Mouse (Mus musculus) limb, embryonic 14.5 days (tissue): ENCODE measurements at regions not wholly inside any gene's neighbourhood (a gene's known extent, or its start where the extent isn't known, plus 50 kb on each side); places are given as distances from the start of the nearest gene placed in this dataset.

Experiments used
- ATAC-seq: fragments of 200-750 bp; cut with Nextera tagmentation; 2 replicates; pipeline ENCODE4 v1.8.0; 2017; ENCODE audit warnings: low read depth, moderate number of reproducible peaks, moderate TSS enrichment; ENCODE audit not compliant: low FRiP score
- DNase-seq: peaks from one replicate; pipeline ENCODE4 v3.0.0-alpha.2; 2015; ENCODE audit warnings: low spot score
- H3K27ac ChIP-seq: fragments of 300-500 bp; sonication (generic); replicated peaks from 2 replicates; pipeline ENCODE4 v1.5.1; 2014; ENCODE audit warnings: low read depth, mild to moderate bottlenecking, low read length, moderate library complexity, mixed read lengths
- H3K27me3 ChIP-seq: fragments of 300-500 bp; sonication (generic); 2 replicates; pipeline ENCODE4 v1.6.1; 2014; ENCODE audit warnings: low read length, mixed read lengths; ENCODE audit not compliant: control insufficient read depth, insufficient read depth
- H3K36me3 ChIP-seq: fragments of 300-500 bp; sonication (generic); 2 replicates; pipeline ENCODE4 v1.6.1; 2014; ENCODE audit warnings: mild to moderate bottlenecking, low read length, moderate library complexity, mixed read lengths; ENCODE audit not compliant: control insufficient read depth, insufficient read depth
- H3K4me1 ChIP-seq: fragments of 300-500 bp; sonication (generic); 2 replicates; pipeline ENCODE4 v1.6.1; 2014; ENCODE audit warnings: antibody characterized with exemption, low read length, mixed read lengths; ENCODE audit not compliant: control insufficient read depth, insufficient read depth
- H3K4me2 ChIP-seq: fragments of 300-500 bp; sonication (generic); replicated peaks from 2 replicates; pipeline ENCODE4 v1.6.1; 2014; ENCODE audit warnings: low read depth, mild to moderate bottlenecking, low read length, moderate library complexity; ENCODE audit not compliant: severe bottlenecking
- H3K4me3 ChIP-seq: fragments of 300-500 bp; sonication (generic); replicated peaks from 2 replicates; pipeline ENCODE4 v1.5.1; 2014; ENCODE audit warnings: low read length
- H3K9ac ChIP-seq: fragments of 300-500 bp; sonication (generic); 2 replicates; pipeline ENCODE4 v1.6.1; 2014; ENCODE audit warnings: mild to moderate bottlenecking, low read depth, low read length, moderate library complexity; ENCODE audit not compliant: severe bottlenecking
- H3K9me3 ChIP-seq: fragments of 300-500 bp; sonication (generic); 2 replicates; pipeline ENCODE4 v1.6.1; 2016; ENCODE audit warnings: low read length; ENCODE audit not compliant: control insufficient read depth
- POLR2A ChIP-seq: fragments of 200-500 bp; IDR thresholded peaks from 2 replicates; pipeline ENCODE4 v1.8.0; 2012; ENCODE audit warnings: inconsistent platforms, mild to moderate bottlenecking, moderate library complexity, borderline replicate concordance; ENCODE audit not compliant: insufficient read depth, insufficient read length; ENCODE audit errors: extremely low read depth
- WGBS: fragments of 180-500 bp; shearing (Covaris S2); extraction: QIAGEN DNeasy Blood & Tissue Kit; methylation state at CpG from one replicate; pipeline ENCODE4 v1.1.7; 2014; 5-methylcytosine and 5-hydroxymethylcytosine counted together

DNA sequence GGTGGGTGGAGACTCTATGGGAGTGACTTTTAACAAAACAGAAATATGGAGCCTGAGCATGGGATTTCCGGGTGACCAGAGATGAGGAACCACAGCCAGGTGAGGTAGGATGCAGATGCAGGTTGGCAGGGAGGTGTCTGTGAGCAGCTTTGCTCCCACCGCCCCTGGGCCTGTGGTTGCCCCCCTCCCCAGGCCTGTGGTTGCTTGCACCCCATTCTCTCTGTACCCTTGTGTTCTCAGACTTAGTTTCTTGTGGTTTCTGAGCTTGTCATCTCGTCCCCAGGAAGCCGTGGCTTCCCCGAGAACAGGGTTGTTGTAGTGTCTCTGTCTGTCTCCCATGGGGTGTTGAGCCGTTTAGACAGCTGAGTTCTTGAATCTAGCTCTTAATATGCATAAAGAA, 251.0 kb upstream of the Stt3b start:
- no peak overlapping the region for H3K9ac ChIP-seq
- H3K36me3 ChIP-seq, result no peaks in the 10 kb centered on the region
- ATAC-seq (no peak), DNase-seq (no peak)
- H3K27me3 ChIP-seq, result no peaks in the 10 kb centered on the region
- no peak overlapping the region for H3K4me2 ChIP-seq
- H3K4me1 ChIP-seq, result peaks cover 14% of the 10 kb centered on the region
- no peak for TF ChIP-seq POLR2A
- no peaks in the 10 kb centered on the region for H3K9me3 ChIP-seq
- H3K4me3 ChIP-seq, result no peak overlapping the region
- H3K27ac ChIP-seq, result no peak overlapping the region
- WGBS, result 85% methylated on average over 6 of the region's 6 CpGs

DNA sequence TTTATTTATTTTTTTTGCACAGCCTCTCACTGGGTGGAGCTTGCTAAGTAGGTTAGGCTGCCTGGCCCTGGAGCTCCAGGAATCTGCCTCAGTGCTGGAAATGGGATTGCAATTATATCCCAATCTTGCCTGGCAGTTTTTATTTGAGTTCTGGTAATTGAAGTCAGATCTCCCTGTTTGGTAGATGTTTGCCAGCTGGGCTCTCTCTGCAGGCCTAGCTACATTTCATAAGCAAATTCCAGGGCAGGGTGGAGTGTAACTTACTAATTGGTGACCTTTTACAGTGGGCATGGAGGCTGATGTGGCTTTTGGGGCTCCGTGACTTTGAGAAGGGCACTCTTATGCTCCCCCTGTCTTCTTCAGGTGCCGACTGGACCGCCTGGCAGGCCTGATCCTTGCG, 252.6 kb upstream of the Stt3b start:
- no peak overlapping the region for H3K9ac ChIP-seq
- 9% methylated on average over 4 of the region's 4 CpGs for WGBS
- H3K4me3 ChIP-seq, result no peak overlapping the region
- H3K36me3 ChIP-seq, result no peaks in the 10 kb centered on the region
- no peaks in the 10 kb centered on the region for H3K9me3 ChIP-seq
- 0 out of 2 replicates have a peak overlapping the region, but pooled peaks have one; percentile 7 for H3K4me2 ChIP-seq
- TF ChIP-seq POLR2A, result no peak
- peaks cover 19% of the 10 kb centered on the region for H3K4me1 ChIP-seq
- H3K27me3 ChIP-seq, result no peaks in the 10 kb centered on the region
- no peak for ATAC-seq
- no peak overlapping the region for H3K27ac ChIP-seq
- DNase-seq, result peak; percentile 66

- H3K4me2 ChIP-seq, result no peak overlapping the region
- H3K27ac ChIP-seq, result no peak overlapping the region
- 68% methylated on average over 1 of the region's 1 CpGs for WGBS
- no peak for ATAC-seq
- no peaks in the 10 kb centered on the region for H3K36me3 ChIP-seq
- H3K9me3 ChIP-seq, result no peaks in the 10 kb centered on the region
- no peak for TF ChIP-seq POLR2A
- H3K4me3 ChIP-seq, result no peak overlapping the region
- H3K9ac ChIP-seq, result no peak overlapping the region
- no peak for DNase-seq
- peaks cover 19% of the 10 kb centered on the region for H3K4me1 ChIP-seq
- no peaks in the 10 kb centered on the region for H3K27me3 ChIP-seq
These were observed 254.1 kb upstream of the Stt3b start for GRCm38 (mm10) chr9:115564366-115564765.

GRCm38 (mm10) chr9:115568693-115569334, 258.6 kb upstream of the Stt3b start:
- no peak for ATAC-seq
- Histone ChIP-seq H3K4me3 (no peak overlapping the region), H3K27ac (no peak overlapping the region), H3K4me2 (no peak overlapping the region), H3K27me3 (no peaks in the 10 kb centered on the region), H3K4me1 (peaks cover 6% of the 10 kb centered on the region), H3K36me3 (no peaks in the 10 kb centered on the region), H3K9me3 (no peaks in the 10 kb centered on the region), H3K9ac (no peak overlapping the region)
- DNase-seq, result no peak
- TF ChIP-seq POLR2A, result no peak
- WGBS, result 54% methylated on average over 7 of the region's 7 CpGs

DNA sequence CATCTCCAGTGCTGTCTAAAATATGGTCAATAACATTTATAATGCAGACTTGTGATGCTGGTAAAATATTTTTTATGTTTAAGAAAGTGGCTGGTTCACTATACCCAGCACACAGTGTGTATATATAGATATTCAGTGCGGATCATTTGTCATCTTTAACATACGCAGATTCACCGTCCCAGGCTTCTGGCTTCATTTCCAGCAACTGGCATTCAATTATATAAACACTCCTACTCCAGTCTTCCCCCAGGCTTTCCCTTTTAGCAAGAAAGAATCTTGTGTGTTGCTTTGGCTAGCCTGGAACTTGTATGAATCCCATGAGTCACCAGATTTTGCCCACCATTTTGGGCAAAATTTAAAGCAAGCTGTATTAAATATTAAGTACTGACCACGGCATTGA, 260.8 kb upstream of the Stt3b start:
- WGBS, result 84% methylated on average over 4 of the region's 4 CpGs

More for the DNA sequence above, 260.8 kb upstream of the Stt3b start:
- H3K4me1 ChIP-seq, result peaks cover 6% of the 10 kb centered on the region
- H3K27ac ChIP-seq, result no peak overlapping the region
- DNase-seq (no peak), ATAC-seq (no peak)
- no peak overlapping the region for H3K4me2 ChIP-seq
- H3K9ac ChIP-seq, result no peak overlapping the region
- no peaks in the 10 kb centered on the region for H3K27me3 ChIP-seq
- H3K36me3 ChIP-seq, result no peaks in the 10 kb centered on the region
- no peak overlapping the region for H3K4me3 ChIP-seq
- no peaks in the 10 kb centered on the region for H3K9me3 ChIP-seq
- no peak for TF ChIP-seq POLR2A
